In genomic region chr7:37394965-37395426, GRCm38 (mm10) we compare ENCODE assay signal across 11 mouse cellular contexts.
A peak's percentile ranks its signal among the peaks of the same experiment; 100 is the strongest.
DNase-seq lines count a peak whose midpoint lies in the region; ATAC-seq and TF ChIP-seq lines count a peak whose summit lies in the region.
"Had no signal": no experiment of that assay in that cellular context is flagged by ENCODE, and none has a peak within 500 bp of the region (broad histone marks: within the 10 kb centered on the region; RNA-seq: fewer than 3 reads in every experiment).

No protein-coding gene starts in this region.

- ATAC-seq in heart, embryonic 15.5 days (replicated peaks; ENCODE audit: insufficient number of reproducible peaks, insufficient read depth, low FRiP score, low read depth) = 0 out of 2 replicates have a peak, but pooled peaks have one; percentile 27
- ATAC-seq in lung, postnatal 0 days = peak; percentile 71

- no peaks in the 10 kb centered on the region for H3K36me3 ChIP-seq in heart, embryonic 15.5 days
- H3K36me3 ChIP-seq in lung, postnatal 0 days (ENCODE audit: insufficient read depth, low read length) = no peaks in the 10 kb centered on the region
- H3K36me3 ChIP-seq: limb, embryonic 15.5 days had no signal

- DNase-seq in heart, adult 9 months (ENCODE audit: low spot score in 2 of 2) = no peak
- peak; percentile 50 for DNase-seq in Muller cell, postnatal 12 days (ENCODE audit: inconsistent ontology term)
- peak; percentile 66 to 71 for DNase-seq in cerebellum, adult 18-20 months
- DNase-seq in lung, postnatal 0 days (ENCODE audit: low spot score) = no peak
- DNase-seq in layer of hippocampus, postnatal 25 days (ENCODE audit: extremely low spot score in 1 of 2, low spot score in 1 of 2) = no peak
- DNase-seq in testis, postnatal 10 days (ENCODE audit: low spot score) = no peak
- no peak for DNase-seq in adrenal gland, postnatal 25 days
- DNase-seq: kidney, postnatal 25 days; thymus, postnatal 14 days had no signal

- H3K9ac ChIP-seq in heart, embryonic 15.5 days = no peak overlapping the region
- no peak overlapping the region for H3K9ac ChIP-seq in lung, postnatal 0 days (replicated peaks; ENCODE audit: low read depth)
- H3K9ac ChIP-seq: limb, embryonic 15.5 days had no signal

- no peak for TF ChIP-seq CTCF in lung, postnatal 0 days (IDR thresholded peaks at IDR 0.05)

- no peaks in the 10 kb centered on the region for H3K9me3 ChIP-seq in heart, embryonic 15.5 days (replicated peaks)
- H3K9me3 ChIP-seq in lung, postnatal 0 days (ENCODE audit: low read length) = no peaks in the 10 kb centered on the region
- H3K9me3 ChIP-seq: limb, embryonic 15.5 days had no signal

- peaks cover 2% of the 10 kb centered on the region; the same call in 1 of the 2 replicates for H3K4me1 ChIP-seq in heart, embryonic 15.5 days (replicated peaks)
- H3K4me1 ChIP-seq in lung, postnatal 0 days (ENCODE audit: insufficient read depth, low read depth, low read length) = no peaks in the 10 kb centered on the region
- H3K4me1 ChIP-seq: limb, embryonic 15.5 days had no signal

- TF ChIP-seq EP300 in lung, postnatal 0 days (IDR thresholded peaks at IDR 0.05) = no peak

- 49% methylated on average over 8 of the region's 8 CpGs for WGBS in heart, embryonic 15.5 days
- 54% methylated on average over 8 of the region's 8 CpGs for WGBS in lung, postnatal 0 days

- no peak overlapping the region for H3K27ac ChIP-seq in heart, embryonic 15.5 days
- H3K27ac ChIP-seq in lung, postnatal 0 days (ENCODE audit: low read length) = no peak overlapping the region
- H3K27ac ChIP-seq: limb, embryonic 15.5 days had no signal

- H3K4me3 ChIP-seq in heart, embryonic 15.5 days = no peak overlapping the region
- H3K4me3 ChIP-seq in lung, postnatal 0 days (ENCODE audit: low read depth, low read length) = no peak overlapping the region
- H3K4me3 ChIP-seq: limb, embryonic 15.5 days had no signal

- H3K27me3 ChIP-seq in heart, embryonic 15.5 days = no peaks in the 10 kb centered on the region
- H3K27me3 ChIP-seq in lung, postnatal 0 days (replicated peaks; ENCODE audit: insufficient read depth, low read length) = no peaks in the 10 kb centered on the region
- H3K27me3 ChIP-seq: limb, embryonic 15.5 days had no signal

- no peak overlapping the region for H3K4me2 ChIP-seq in heart, embryonic 15.5 days
- no peak overlapping the region for H3K4me2 ChIP-seq in lung, postnatal 0 days (replicated peaks; ENCODE audit: low read depth, low read length)
- H3K4me2 ChIP-seq: limb, embryonic 15.5 days had no signal

Comparison
In these comparisons a context has a peak if more than half of its experiments do, and no peak if none do; other contexts are left out.
1. DNase-seq: peak in Muller cell, postnatal 12 days (single experiment) and cerebellum, adult 18-20 months (2 of 2); none in heart, adult 9 months (0 of 2), lung, postnatal 0 days (single experiment), layer of hippocampus, postnatal 25 days (0 of 2), testis, postnatal 10 days (single experiment) and adrenal gland, postnatal 25 days (single experiment).